ENCODE assay signal across 29 mouse cellular contexts in genomic region chr14:73688427-73688826, GRCm38 (mm10). TPM values are rescaled to one million over a fixed set of nuclear protein-coding genes. Genes with fewer than 3 reads are reported as not detected.
"Had no signal": no experiment of that assay in that cellular context is flagged by ENCODE, and none has a peak within 500 bp of the region (broad histone marks: within the 10 kb centered on the region; RNA-seq: fewer than 3 reads in every experiment).

No protein-coding gene starts in this region.

- H3K27me3 ChIP-seq: limb, embryonic 12.5 days; liver, embryonic 12.5 days; liver, embryonic 15.5 days; lung, embryonic 15.5 days; megakaryocyte, embryonic 14.5 days; midbrain, embryonic 13.5 days had no signal

- H3K27ac ChIP-seq: kidney, postnatal 0 days; limb, embryonic 12.5 days; liver, embryonic 12.5 days; liver, embryonic 15.5 days; lung, embryonic 15.5 days; midbrain, embryonic 10.5 days; midbrain, embryonic 13.5 days; stomach, postnatal 0 days had no signal

- H3K4me1 ChIP-seq: limb, embryonic 12.5 days; liver, embryonic 12.5 days; liver, embryonic 15.5 days; lung, embryonic 15.5 days; midbrain, embryonic 10.5 days; midbrain, embryonic 13.5 days had no signal

- ATAC-seq: intestine, postnatal 0 days; liver, embryonic 12.5 days; midbrain, embryonic 13.5 days; midbrain, embryonic 16.5 days had no signal

- H3K36me3 ChIP-seq: limb, embryonic 12.5 days; liver, embryonic 12.5 days; liver, embryonic 15.5 days; lung, embryonic 15.5 days; midbrain, embryonic 10.5 days; midbrain, embryonic 13.5 days had no signal

- H3K4me3 ChIP-seq: limb, embryonic 12.5 days; liver, embryonic 12.5 days; liver, embryonic 15.5 days; lung, embryonic 15.5 days; megakaryocyte, embryonic 14.5 days; midbrain, embryonic 10.5 days; midbrain, embryonic 13.5 days; myocyte had no signal

- H3K4me2 ChIP-seq: limb, embryonic 12.5 days; liver, embryonic 12.5 days; liver, embryonic 15.5 days; lung, embryonic 15.5 days; midbrain, embryonic 13.5 days had no signal

- DNase-seq: kidney, adult 2 months; kidney, postnatal 36 days; liver; lung, adult 18-20 months; lung, postnatal 10 days; lung, postnatal 36 days; right cerebral cortex, postnatal 14 days; right cerebral cortex, postnatal 4 days; thymus, postnatal 25 days had no signal

- H3K9ac ChIP-seq: limb, embryonic 12.5 days; liver, embryonic 12.5 days; liver, embryonic 15.5 days; lung, embryonic 15.5 days; midbrain, embryonic 13.5 days had no signal

- H3K9me3 ChIP-seq: liver, embryonic 12.5 days; liver, embryonic 15.5 days; lung, embryonic 15.5 days had no signal

RNA-seq across cellular contexts. Expression of gene Gm21750, which starts 27.4 kb away (rescaled TPM):
- total RNA-seq: layer of hippocampus, postnatal 14 days; left cerebral cortex, postnatal 36 days; monocyte, adult 5-6 weeks had no signal
- polyA plus RNA-seq: intestine, postnatal 0 days; kidney, adult 2 months; kidney, embryonic 14.5 days; kidney, postnatal 0 days; limb, embryonic 12.5 days; liver, embryonic 12.5 days; liver, embryonic 15.5 days; lung, embryonic 15.5 days; midbrain, embryonic 10.5 days; midbrain, embryonic 13.5 days; midbrain, embryonic 16.5 days; myocyte; neural tube, embryonic 11.5 days; neural tube, embryonic 14.5 days; stomach, embryonic 14.5 days; stomach, postnatal 0 days; thymus, postnatal 0 days had no signal
